Mouse (Mus musculus): ENCODE results near the gene Psmg3.

GRCm38 (mm10) chr5:139812398-139813125 is 14.1 kb downstream of the Psmg3 start:
- TF ChIP-seq CTCF (IDR thresholded peaks at IDR 0.05; ENCODE audit: extremely low read depth, insufficient read depth, insufficient read length, insufficient replicate concordance): no peak
- no peak for TF ChIP-seq POLR2A (IDR thresholded peaks at IDR 0.05; ENCODE audit: low read depth, low read length)

Data from spleen, adult 2 months (tissue).